Mouse (Mus musculus) kidney, postnatal 0 days (tissue): ENCODE results near the gene Nav1. TPM values are rescaled to one million over a fixed set of nuclear protein-coding genes. Genes with fewer than 3 reads are reported as not detected.

ENCODE experiments used
- ATAC-seq: fragments of 200-750 bp; cut with Nextera tagmentation; replicated peaks from 2 replicates; pipeline ENCODE4 v1.8.0; 2017; ENCODE audit warnings: low read depth, moderate number of reproducible peaks, moderate TSS enrichment, moderate library complexity; ENCODE audit not compliant: low FRiP score
- DNase-seq: peaks from one replicate; pipeline ENCODE4 v3.0.0-alpha.2; 2016; ENCODE audit warnings: low spot score
- H3K27ac ChIP-seq: fragments of 300-500 bp; sonication (generic); 2 replicates; pipeline ENCODE4 v1.5.1; 2014; ENCODE audit warnings: mild to moderate bottlenecking
- H3K27me3 ChIP-seq: fragments of 300-500 bp; sonication (generic); 2 replicates; pipeline ENCODE4 v1.6.1; 2014; ENCODE audit warnings: low read length, mixed read lengths; ENCODE audit not compliant: insufficient read depth
- H3K36me3 ChIP-seq: fragments of 300-500 bp; sonication (generic); 2 replicates; pipeline ENCODE4 v1.6.1; 2014; ENCODE audit warnings: low read length, mixed read lengths; ENCODE audit not compliant: insufficient read depth
- H3K4me1 ChIP-seq: fragments of 300-500 bp; sonication (generic); replicated peaks from 2 replicates; pipeline ENCODE4 v1.6.1; 2014; ENCODE audit warnings: antibody characterized with exemption, low read length, mixed read lengths; ENCODE audit not compliant: insufficient read depth
- H3K4me2 ChIP-seq: fragments of 300-500 bp; sonication (generic); 2 replicates; pipeline ENCODE4 v1.6.1; 2014; ENCODE audit warnings: mild to moderate bottlenecking, low read length, moderate library complexity, mixed read lengths
- H3K4me3 ChIP-seq: fragments of 300-500 bp; sonication (generic); replicated peaks from 2 replicates; pipeline ENCODE4 v1.5.1; 2014; ENCODE audit warnings: low read depth, low read length
- H3K9ac ChIP-seq: fragments of 300-500 bp; sonication (generic); 2 replicates; pipeline ENCODE4 v1.6.1; 2014; ENCODE audit warnings: low read depth, low read length
- H3K9me3 ChIP-seq: fragments of 300-500 bp; sonication (generic); replicated peaks from 2 replicates; pipeline ENCODE4 v1.6.1; 2016; ENCODE audit warnings: low read length, inconsistent platforms, mixed read lengths
- CTCF ChIP-seq: IDR thresholded peaks from 2 replicates; pipeline ENCODE4 v1.5.1; 2016; ENCODE audit warnings: antibody characterized with exemption, low read depth, mild to moderate bottlenecking, moderate library complexity
- WGBS: fragments of 180-500 bp; shearing (Covaris S2); extraction: QIAGEN DNeasy Blood & Tissue Kit; methylation state at CpG from one replicate; pipeline ENCODE4 v1.1.7; 2014; 5-methylcytosine and 5-hydroxymethylcytosine counted together
- polyA plus RNA-seq: library from polyadenylated mRNA; unstranded; fragments of >200 nt; fragmentation: Nextera tagmentation; extraction: Ambion mirVana; gene quantifications from 2 replicates; pipeline ENCODE4 v1.2.1, GENCODE M21; 2015

Gene Nav1
- polyA plus RNA-seq, 1 experiment from 2014 or later: 9.1 TPM

DNA sequence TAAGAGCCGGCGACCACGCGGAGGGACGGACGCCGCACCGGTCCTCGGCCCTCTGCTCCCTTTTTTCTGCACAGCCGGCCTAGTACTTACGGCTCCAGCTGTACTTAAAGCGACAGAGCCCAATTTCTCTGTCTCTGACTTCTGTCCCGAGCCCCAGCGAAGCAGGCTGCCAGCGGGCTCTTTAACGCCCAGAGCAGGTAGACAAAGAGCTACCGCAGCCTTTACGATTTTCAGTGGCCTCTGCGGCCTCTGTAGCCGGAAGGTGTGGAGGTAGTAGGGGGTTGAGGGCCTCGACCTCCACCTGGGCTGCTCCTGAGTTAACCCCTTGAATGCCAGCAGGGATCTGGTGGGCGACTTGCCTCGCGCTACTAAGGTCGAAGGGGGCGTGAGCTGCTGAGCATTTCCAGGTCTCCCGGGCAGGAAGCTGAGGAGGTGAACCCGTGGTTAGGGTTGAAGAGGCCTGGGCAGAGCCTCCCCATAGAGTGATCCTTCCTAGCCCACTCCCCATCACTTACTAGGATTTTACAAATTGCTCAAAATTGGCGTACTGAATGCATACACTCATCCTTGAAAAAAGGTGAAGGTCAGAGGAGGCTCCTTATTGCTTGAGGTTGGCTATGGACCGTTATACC, 96.6 kb downstream of the Nav1 start:
- Histone ChIP-seq H3K27me3 (no peaks in the 10 kb centered on the region), H3K9ac (peak overlapping the region; percentile 60), H3K4me3 (peak overlapping the region; percentile 43), H3K4me2 (peak overlapping the region; percentile 88), H3K9me3 (no peaks in the 10 kb centered on the region), H3K4me1 (peaks cover 19% of the 10 kb centered on the region), H3K36me3 (no peaks in the 10 kb centered on the region), H3K27ac (no peak overlapping the region)
- TF ChIP-seq CTCF: no peak
- no peak; the same call in 1 of the 2 replicates for ATAC-seq
- DNase-seq: peak; percentile 83
- WGBS: 6% methylated on average over 30 of the region's 30 CpGs

DNA sequence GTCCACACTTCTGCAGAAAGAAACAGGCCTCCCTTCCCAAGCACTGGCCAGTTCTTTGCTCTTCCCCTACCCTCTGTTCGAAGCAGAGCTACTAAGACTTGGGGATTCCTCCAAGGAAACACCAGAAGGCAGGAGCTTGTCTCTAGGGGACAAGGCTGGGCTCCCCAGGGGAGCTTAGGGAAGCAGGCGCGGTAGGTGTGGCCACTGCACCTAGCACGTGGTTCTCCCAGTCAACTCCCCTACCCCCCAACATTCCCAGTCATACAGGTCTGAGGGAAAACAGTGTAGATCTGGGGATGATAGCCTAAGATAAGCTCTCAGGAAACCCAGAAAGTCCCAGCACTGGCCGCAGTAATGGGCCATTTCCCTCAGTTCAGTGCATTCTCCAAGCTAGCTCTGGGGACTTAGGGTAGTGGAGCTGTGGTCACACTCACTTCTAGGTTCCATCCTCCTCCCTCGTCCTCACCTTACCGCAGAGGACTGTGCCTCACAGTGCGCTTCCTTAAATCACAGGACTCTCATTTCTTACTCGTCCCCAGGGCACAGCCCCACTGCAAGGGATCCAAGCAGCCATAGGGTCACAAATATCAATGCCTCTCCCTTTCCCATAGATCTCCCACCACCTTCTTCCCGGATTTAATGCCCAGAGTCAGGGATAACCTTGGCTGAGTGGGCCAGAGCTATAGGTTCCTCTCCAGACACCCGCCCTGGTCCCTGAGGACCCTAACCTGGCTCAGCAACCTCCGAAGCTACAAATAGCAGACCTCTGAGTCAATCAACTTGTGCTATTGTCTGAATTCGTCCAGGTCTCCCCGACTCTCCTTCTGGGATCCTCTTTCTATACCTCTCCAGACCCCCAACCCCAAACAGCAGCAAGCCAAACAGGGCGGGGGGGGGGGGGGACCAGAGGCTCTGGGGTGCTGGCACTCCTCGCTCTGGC, 97.7 kb downstream of the Nav1 start:
- Histone ChIP-seq H3K27ac (no peak overlapping the region), H3K9ac (peak overlapping the region; percentile 60), H3K36me3 (no peaks in the 10 kb centered on the region), H3K4me3 (peak overlapping the region; percentile 43), H3K4me1 (peaks cover 19% of the 10 kb centered on the region), H3K4me2 (peak overlapping the region; percentile 88), H3K27me3 (no peaks in the 10 kb centered on the region), H3K9me3 (no peaks in the 10 kb centered on the region)
- DNase-seq (no peak), ATAC-seq (no peak)
- no peak for TF ChIP-seq CTCF
- WGBS: 27% methylated on average over 16 of the region's 16 CpGs

DNA sequence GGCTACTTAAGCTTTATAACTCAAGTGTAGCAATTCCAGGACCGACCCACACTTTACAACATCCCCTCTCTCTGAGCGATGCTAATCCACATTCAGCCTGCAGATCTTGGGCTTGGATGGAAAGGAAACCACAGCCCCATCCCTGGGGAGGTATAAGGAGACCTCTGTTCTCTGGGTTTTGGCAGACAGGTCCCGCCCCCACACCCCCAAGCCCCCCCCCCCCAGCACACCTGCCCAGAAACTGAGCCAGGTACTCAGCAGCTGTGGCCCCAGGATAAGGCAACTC, 98.8 kb downstream of the Nav1 start:
- Histone ChIP-seq H3K9me3 (no peaks in the 10 kb centered on the region), H3K27me3 (no peaks in the 10 kb centered on the region), H3K4me3 (no peak overlapping the region), H3K27ac (no peak overlapping the region), H3K9ac (no peak overlapping the region), H3K4me2 (peak overlapping the region; percentile 88), H3K36me3 (no peaks in the 10 kb centered on the region), H3K4me1 (peaks cover 18% of the 10 kb centered on the region)
- DNase-seq (no peak), ATAC-seq (no peak)
- TF ChIP-seq CTCF: no peak
- 35% methylated on average over 3 of the region's 3 CpGs for WGBS

GRCm38 (mm10) chr1:135507572-135508348, 99.3 kb downstream of the Nav1 start:
- ATAC-seq (no peak), DNase-seq (no peak)
- H3K36me3 ChIP-seq: no peaks in the 10 kb centered on the region
- TF ChIP-seq CTCF: no peak
- H3K27ac ChIP-seq: no peak overlapping the region
- no peak overlapping the region for H3K4me3 ChIP-seq
- 41% methylated on average over 14 of the region's 14 CpGs for WGBS
- H3K9ac ChIP-seq: no peak overlapping the region
- no peaks in the 10 kb centered on the region for H3K9me3 ChIP-seq
- peak overlapping the region; percentile 88; the same call in 1 of the 2 replicates for H3K4me2 ChIP-seq
- H3K4me1 ChIP-seq: peaks cover 14% of the 10 kb centered on the region
- no peaks in the 10 kb centered on the region for H3K27me3 ChIP-seq

DNA sequence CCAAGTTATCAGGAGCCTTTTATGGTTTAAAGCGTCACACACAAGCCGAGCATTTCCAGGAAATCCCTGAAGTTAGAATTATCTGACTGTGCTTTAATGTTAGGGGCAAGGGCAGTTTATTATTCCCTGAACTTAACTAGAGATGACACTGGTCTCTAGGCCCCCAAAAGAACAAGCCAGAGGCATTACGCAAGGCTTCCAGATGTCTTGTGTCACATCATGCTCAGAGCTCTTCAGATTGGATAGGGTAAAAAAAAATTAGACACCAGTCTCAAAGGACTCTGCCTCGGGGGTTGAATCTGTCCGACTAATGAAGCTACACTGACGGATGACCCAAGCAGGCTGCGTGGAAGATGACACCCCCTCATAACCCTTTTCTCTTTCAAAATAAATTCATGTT, 101.6 kb downstream of the Nav1 start:
- H3K9me3 ChIP-seq: no peaks in the 10 kb centered on the region
- ATAC-seq: no peak
- no peaks in the 10 kb centered on the region for H3K36me3 ChIP-seq
- H3K9ac ChIP-seq: no peak overlapping the region
- TF ChIP-seq CTCF: no peak
- no peak overlapping the region for H3K27ac ChIP-seq
- H3K4me3 ChIP-seq: no peak overlapping the region
- peaks cover 7% of the 10 kb centered on the region for H3K4me1 ChIP-seq
- no peak overlapping the region for H3K4me2 ChIP-seq
- H3K27me3 ChIP-seq: no peaks in the 10 kb centered on the region
- 63% methylated on average over 7 of the region's 7 CpGs for WGBS
- DNase-seq: no peak

DNA sequence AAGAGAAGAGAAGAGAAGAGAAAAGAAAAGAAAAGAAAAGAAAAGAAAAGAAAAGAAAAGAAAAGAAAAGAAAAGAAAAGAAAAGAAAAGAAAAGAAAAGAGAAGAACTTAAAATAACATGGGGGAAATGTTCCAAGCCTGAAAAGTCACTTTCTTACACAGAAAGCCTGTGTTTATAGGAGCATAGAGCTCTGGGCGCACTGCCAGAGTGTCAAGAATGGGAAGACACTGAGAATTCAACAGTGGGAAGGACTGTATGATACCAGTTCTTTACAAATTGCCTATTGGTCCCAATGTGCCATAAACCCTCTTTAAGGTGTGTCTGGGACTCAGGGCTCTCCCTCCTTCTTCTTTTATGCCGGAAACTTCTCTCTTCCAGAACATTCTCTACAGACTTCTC, 103.7 kb downstream of the Nav1 start:
- Histone ChIP-seq H3K9ac (no peak overlapping the region), H3K36me3 (no peaks in the 10 kb centered on the region), H3K27ac (no peak overlapping the region), H3K4me3 (no peak overlapping the region), H3K4me2 (no peak overlapping the region), H3K27me3 (no peaks in the 10 kb centered on the region), H3K4me1 (no peaks in the 10 kb centered on the region), H3K9me3 (no peaks in the 10 kb centered on the region)
- DNase-seq (peak; percentile 50), ATAC-seq (no peak)
- no peak for TF ChIP-seq CTCF
- WGBS: 78% methylated on average over 2 of the region's 2 CpGs
